Mouse (Mus musculus) intestine, embryonic 14.5 days (tissue): Measurements from ENCODE around the gene Ap1ar. TPM values are rescaled to one million over a fixed set of nuclear protein-coding genes. Genes with fewer than 3 reads are reported as not detected.

Experiments
- ATAC-seq: fragments of 200-750 bp; cut with Nextera tagmentation; replicated peaks from 2 replicates; pipeline ENCODE4 v1.8.0; 2017; ENCODE audit warnings: low read depth, moderate number of reproducible peaks, moderate TSS enrichment, moderate library complexity; ENCODE audit not compliant: low FRiP score, low TSS enrichment
- DNase-seq: peaks from one replicate; pipeline ENCODE4 v3.0.0-alpha.2; 2018; ENCODE audit warnings: low spot score
- H3K27ac ChIP-seq: fragments of 300-500 bp; sonication (generic); 2 replicates; pipeline ENCODE4 v1.5.1; 2014; ENCODE audit warnings: low read depth, mild to moderate bottlenecking, control low read depth
- H3K27me3 ChIP-seq: fragments of 300-500 bp; sonication (generic); replicated peaks from 2 replicates; pipeline ENCODE4 v1.6.1; 2014; ENCODE audit warnings: low read length, control low read depth; ENCODE audit not compliant: control insufficient read depth, insufficient read depth
- H3K36me3 ChIP-seq: fragments of 300-500 bp; sonication (generic); 2 replicates; pipeline ENCODE4 v1.6.1; 2014; ENCODE audit warnings: low read length, control low read depth; ENCODE audit not compliant: control insufficient read depth, insufficient read depth
- H3K4me1 ChIP-seq: fragments of 300-500 bp; sonication (generic); replicated peaks from 2 replicates; pipeline ENCODE4 v1.6.1; 2014; ENCODE audit warnings: low read length, control low read depth, mixed read lengths; ENCODE audit not compliant: control insufficient read depth, insufficient read depth
- H3K4me2 ChIP-seq: fragments of 300-500 bp; sonication (generic); 2 replicates; pipeline ENCODE4 v1.6.1; 2014; ENCODE audit warnings: low read length
- H3K4me3 ChIP-seq: fragments of 300-500 bp; sonication (generic); 2 replicates; pipeline ENCODE4 v1.5.1; 2014; ENCODE audit warnings: low read depth, low read length, control low read depth, mixed read lengths
- H3K9ac ChIP-seq: fragments of 300-500 bp; sonication (generic); 2 replicates; pipeline ENCODE4 v1.6.1; 2014; ENCODE audit warnings: mild to moderate bottlenecking, low read length
- H3K9me3 ChIP-seq: fragments of 300-500 bp; sonication (generic); 2 replicates; pipeline ENCODE4 v1.6.1; 2016; ENCODE audit warnings: low read length, control low read depth; ENCODE audit not compliant: control insufficient read depth
- WGBS: fragments of 180-500 bp; shearing (Covaris S2); extraction: QIAGEN DNeasy Blood & Tissue Kit; methylation state at CpG from one replicate; pipeline ENCODE4 v1.1.7; 2014; 5-methylcytosine and 5-hydroxymethylcytosine counted together
- polyA plus RNA-seq: library from polyadenylated mRNA; unstranded; fragments of >200 nt; fragmentation: Nextera tagmentation; extraction: Ambion mirVana; gene quantifications from 2 replicates; pipeline ENCODE4 v1.2.1, GENCODE M21; 2014

Gene Ap1ar
- polyA plus RNA-seq, 1 experiment from 2014 or later = 65.5 TPM

DNA sequence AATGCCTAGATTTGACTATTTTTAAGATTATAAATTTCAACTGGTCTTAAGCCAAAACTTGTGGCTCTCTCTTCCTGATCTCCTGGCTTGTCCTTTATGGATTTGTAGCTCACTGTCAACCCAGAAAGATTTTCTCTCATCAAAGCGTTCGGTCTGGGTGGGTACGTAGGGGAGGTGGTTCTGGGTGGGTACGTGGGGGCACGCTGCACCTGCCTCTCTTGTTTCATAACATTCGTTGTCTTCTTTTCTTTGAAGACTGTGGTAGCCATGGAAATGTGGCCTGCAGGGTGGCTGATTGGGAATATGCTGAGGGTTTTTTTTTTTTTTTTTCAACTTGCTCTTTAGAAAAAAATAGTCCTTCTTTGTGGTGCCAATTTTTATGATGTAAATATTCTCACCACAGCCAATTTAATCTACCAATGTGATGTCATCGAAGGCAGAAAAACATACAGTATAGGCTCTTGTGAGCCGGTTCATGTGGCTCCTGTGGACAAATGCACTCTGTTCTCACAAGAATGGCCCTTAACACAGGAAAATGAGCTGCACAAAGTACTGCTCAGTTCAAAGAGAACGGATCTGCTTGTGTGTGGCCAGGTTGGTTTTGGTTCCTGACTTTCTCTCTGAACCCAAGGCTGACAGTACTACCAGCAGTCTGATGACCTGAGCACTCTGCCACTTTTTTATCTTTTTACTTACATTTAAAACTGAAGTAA, 30.9 kb upstream of the Ap1ar start:
- DNase-seq (no peak), ATAC-seq (no peak)
- Histone ChIP-seq H3K4me1 (peaks cover 12% of the 10 kb centered on the region), H3K4me2 (no peak overlapping the region), H3K36me3 (no peaks in the 10 kb centered on the region), H3K9ac (no peak overlapping the region), H3K27me3 (no peaks in the 10 kb centered on the region), H3K9me3 (no peaks in the 10 kb centered on the region), H3K27ac (no peak overlapping the region), H3K4me3 (no peak overlapping the region)
- WGBS = 87% methylated on average over 9 of the region's 9 CpGs

DNA sequence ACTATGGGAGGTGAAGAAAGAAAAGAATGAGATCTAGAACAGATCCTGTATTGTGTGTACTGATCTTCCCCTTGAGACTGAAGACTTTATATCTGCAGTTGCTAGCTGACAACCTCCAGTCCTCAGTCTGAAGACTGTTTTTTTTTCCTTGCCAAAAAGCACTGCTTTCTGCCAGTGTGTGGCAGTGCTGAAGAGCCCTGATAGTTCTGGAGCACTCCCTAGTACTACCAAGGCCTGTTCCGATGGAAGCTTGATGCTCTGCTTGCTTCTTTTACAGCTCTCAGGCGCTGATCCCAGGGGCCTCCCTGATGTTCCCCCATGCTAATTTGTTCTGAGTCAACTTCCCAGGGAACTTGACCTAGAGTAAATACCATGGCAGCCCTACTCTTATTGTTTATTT, 26.9 kb upstream of the Ap1ar start:
- Histone ChIP-seq H3K27me3 (no peaks in the 10 kb centered on the region), H3K4me1 (peaks cover 9% of the 10 kb centered on the region), H3K9ac (no peak overlapping the region), H3K27ac (no peak overlapping the region), H3K9me3 (no peaks in the 10 kb centered on the region), H3K4me2 (no peak overlapping the region), H3K36me3 (no peaks in the 10 kb centered on the region), H3K4me3 (no peak overlapping the region)
- ATAC-seq (no peak), DNase-seq (no peak)
- 27% methylated on average over 2 of the region's 2 CpGs for WGBS

DNA sequence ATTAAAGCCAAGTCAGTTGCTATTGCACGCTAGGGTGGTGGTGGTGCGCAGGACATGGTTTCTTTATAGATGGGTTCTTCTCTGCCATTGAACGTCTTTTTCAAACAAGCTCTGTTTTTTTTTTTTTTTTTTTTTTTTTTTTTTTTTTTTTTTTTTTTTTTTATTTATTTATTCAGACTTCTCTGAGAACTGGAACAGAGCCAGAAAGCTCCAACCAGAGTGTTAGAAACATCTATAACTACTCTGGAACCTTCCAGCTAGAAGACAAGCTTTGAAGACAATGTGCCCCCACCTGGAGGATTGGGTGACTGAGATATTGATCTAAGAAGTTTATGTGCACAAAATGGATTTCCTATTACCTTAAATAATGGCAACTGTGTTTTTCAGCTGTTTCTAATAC, 26.2 kb upstream of the Ap1ar start:
- 43% methylated on average over 3 of the region's 3 CpGs for WGBS
- Histone ChIP-seq H3K4me2 (no peak overlapping the region), H3K4me1 (peaks cover 9% of the 10 kb centered on the region), H3K36me3 (no peaks in the 10 kb centered on the region), H3K4me3 (no peak overlapping the region), H3K9ac (no peak overlapping the region), H3K27ac (no peak overlapping the region), H3K27me3 (no peaks in the 10 kb centered on the region), H3K9me3 (no peaks in the 10 kb centered on the region)
- no peak for DNase-seq
- no peak for ATAC-seq

GRCm38 (mm10) chr3:127862479-127862878, 25.2 kb upstream of the Ap1ar start:
- DNase-seq (no peak), ATAC-seq (no peak)
- peaks cover 9% of the 10 kb centered on the region for H3K4me1 ChIP-seq
- no peaks in the 10 kb centered on the region for H3K36me3 ChIP-seq
- H3K4me2 ChIP-seq = no peak overlapping the region
- H3K27me3 ChIP-seq = no peaks in the 10 kb centered on the region
- H3K4me3 ChIP-seq = no peak overlapping the region
- 77% methylated on average over 4 of the region's 4 CpGs for WGBS
- no peak overlapping the region for H3K27ac ChIP-seq
- no peak overlapping the region for H3K9ac ChIP-seq
- H3K9me3 ChIP-seq = no peaks in the 10 kb centered on the region

DNA sequence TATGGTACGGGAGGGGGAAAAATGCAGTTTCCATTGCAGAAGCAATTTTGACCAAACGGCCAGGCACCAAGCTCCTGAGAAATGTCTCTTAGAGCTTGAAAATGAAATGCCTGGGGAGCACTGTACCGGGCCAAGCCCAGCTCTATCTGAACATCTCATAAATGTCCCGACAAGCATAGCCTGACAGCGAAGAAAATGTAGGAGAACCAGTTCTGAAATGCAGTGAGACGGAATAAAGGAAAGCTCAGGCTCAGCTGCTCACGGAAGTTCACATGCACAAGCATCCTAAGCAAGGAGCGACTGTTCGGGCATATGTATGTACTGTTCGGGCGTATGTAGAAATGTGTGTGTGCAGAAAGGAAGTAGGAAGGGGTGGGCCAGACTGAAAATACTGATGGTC, 24.0 kb upstream of the Ap1ar start:
- 81% methylated on average over 11 of the region's 11 CpGs for WGBS
- ATAC-seq = no peak
- no peak overlapping the region for H3K27ac ChIP-seq
- no peak overlapping the region for H3K4me3 ChIP-seq
- peaks cover 9% of the 10 kb centered on the region for H3K4me1 ChIP-seq
- no peaks in the 10 kb centered on the region for H3K36me3 ChIP-seq
- DNase-seq = no peak
- no peaks in the 10 kb centered on the region for H3K27me3 ChIP-seq
- no peaks in the 10 kb centered on the region for H3K9me3 ChIP-seq
- H3K4me2 ChIP-seq = no peak overlapping the region
- no peak overlapping the region for H3K9ac ChIP-seq

- ATAC-seq (no peak; the same call in 1 of the 2 replicates), DNase-seq (peak; percentile 82)
- WGBS = 23% methylated on average over 15 of the region's 15 CpGs
- Histone ChIP-seq H3K9ac (no peak overlapping the region), H3K27me3 (no peaks in the 10 kb centered on the region), H3K4me2 (no peak overlapping the region), H3K27ac (no peak overlapping the region), H3K36me3 (no peaks in the 10 kb centered on the region), H3K9me3 (no peaks in the 10 kb centered on the region), H3K4me1 (no peaks in the 10 kb centered on the region), H3K4me3 (no peak overlapping the region)
Measured at GRCm38 (mm10) chr3:127853431-127854206, 16.3 kb upstream of the Ap1ar start.

GRCm38 (mm10) chr3:127852722-127853121, 15.4 kb upstream of the Ap1ar start:
- WGBS = 70% methylated on average over 9 of the region's 9 CpGs
- no peak for ATAC-seq
- no peak overlapping the region for H3K4me3 ChIP-seq

DNA sequence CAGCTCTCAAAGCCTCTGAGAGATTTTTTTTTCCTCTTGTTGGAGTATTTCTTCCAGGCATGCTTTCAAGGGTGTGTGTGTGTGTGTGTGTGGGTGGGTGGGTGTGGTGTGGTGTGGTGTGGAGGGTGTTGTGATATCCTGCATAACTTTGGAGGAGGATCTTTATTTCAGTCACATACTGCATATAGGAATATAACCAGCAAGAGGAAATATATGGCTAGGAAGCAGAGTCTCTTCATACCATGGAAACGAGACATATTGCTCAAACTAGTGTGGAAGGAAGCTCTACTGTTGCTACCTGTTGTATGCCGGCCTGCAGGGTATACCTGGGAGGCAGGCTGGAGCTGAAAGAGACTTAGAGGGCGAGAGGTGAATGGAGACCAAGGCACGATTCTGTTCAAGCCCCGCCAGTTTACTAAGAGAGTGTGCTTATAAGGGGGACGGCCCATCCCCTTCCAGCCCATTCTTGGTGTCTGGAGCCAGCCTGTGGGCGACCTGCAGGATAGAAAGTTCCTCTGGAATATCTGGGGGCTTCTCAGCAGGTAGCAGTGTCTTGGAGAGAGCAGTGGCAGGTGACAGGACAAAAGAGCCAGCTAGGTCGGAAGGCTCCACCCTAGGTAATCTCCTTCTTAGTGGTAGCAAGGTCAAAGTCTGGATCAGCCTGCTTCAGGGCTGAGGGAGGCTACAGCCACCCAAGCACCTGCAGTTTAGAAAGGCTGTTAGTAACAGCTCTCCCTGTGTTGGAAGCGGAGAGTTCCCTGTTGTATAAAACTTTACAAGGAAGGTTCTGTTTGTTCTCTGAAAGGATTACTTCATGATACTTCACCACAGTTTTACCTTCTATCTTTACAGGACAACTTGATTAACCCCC, 13.7 kb upstream of the Ap1ar start:
- H3K9me3 ChIP-seq = no peaks in the 10 kb centered on the region
- 53% methylated on average over 9 of the region's 9 CpGs for WGBS
- no peaks in the 10 kb centered on the region for H3K4me1 ChIP-seq
- peak; percentile 64; the same call in 1 of the 2 replicates for ATAC-seq
- H3K27ac ChIP-seq = peak overlapping the region; percentile 24; the same call in 1 of the 2 replicates
- H3K9ac ChIP-seq = no peak overlapping the region
- H3K4me2 ChIP-seq = no peak overlapping the region
- no peaks in the 10 kb centered on the region for H3K36me3 ChIP-seq
- peak; percentile 58 for DNase-seq
- no peak overlapping the region for H3K4me3 ChIP-seq
- no peaks in the 10 kb centered on the region for H3K27me3 ChIP-seq

More at GRCm38 (mm10) chr3:127852722-127853121, 15.4 kb upstream of the Ap1ar start:
- Histone ChIP-seq H3K27me3 (no peaks in the 10 kb centered on the region), H3K27ac (no peak overlapping the region), H3K9ac (no peak overlapping the region), H3K4me2 (no peak overlapping the region), H3K4me1 (no peaks in the 10 kb centered on the region), H3K9me3 (no peaks in the 10 kb centered on the region), H3K36me3 (no peaks in the 10 kb centered on the region)
- peak; percentile 47 for DNase-seq
